Mouse (Mus musculus) stomach, postnatal 0 days (tissue): Measurements from ENCODE around the gene Srp54c. TPM values are rescaled to one million over a fixed set of nuclear protein-coding genes. Genes with fewer than 3 reads are reported as not detected.
A peak's percentile ranks its signal among the peaks of the same experiment; 100 is the strongest.

Source experiments
- ATAC-seq: fragments of 200-750 bp; cut with Nextera tagmentation; 2 replicates; pipeline ENCODE4 v1.8.0; 2017; ENCODE audit not compliant: low FRiP score, low TSS enrichment
- DNase-seq: peaks from one replicate; pipeline ENCODE4 v3.0.0-alpha.2; 2016; ENCODE audit warnings: low spot score
- H3K27ac ChIP-seq: fragments of 300-500 bp; sonication (generic); replicated peaks from 2 replicates; pipeline ENCODE4 v1.5.1; 2014; ENCODE audit warnings: mild to moderate bottlenecking, control low read depth
- H3K27me3 ChIP-seq: fragments of 300-500 bp; sonication (generic); 2 replicates; pipeline ENCODE4 v1.6.1; 2014; ENCODE audit warnings: low read length; ENCODE audit not compliant: control insufficient read depth, insufficient read depth
- H3K36me3 ChIP-seq: fragments of 300-500 bp; sonication (generic); 2 replicates; pipeline ENCODE4 v1.6.1; 2014; ENCODE audit warnings: low read length, mixed read lengths; ENCODE audit not compliant: control insufficient read depth, insufficient read depth
- H3K4me1 ChIP-seq: fragments of 300-500 bp; sonication (generic); replicated peaks from 2 replicates; pipeline ENCODE4 v1.6.1; 2014; ENCODE audit warnings: antibody characterized with exemption; ENCODE audit not compliant: control insufficient read depth, insufficient read depth
- H3K4me2 ChIP-seq: fragments of 300-500 bp; sonication (generic); replicated peaks from 2 replicates; pipeline ENCODE4 v1.6.1; 2014; ENCODE audit warnings: low read depth, mild to moderate bottlenecking, control low read depth, moderate library complexity
- H3K4me3 ChIP-seq: fragments of 300-500 bp; sonication (generic); 2 replicates; pipeline ENCODE4 v1.5.1; 2014; ENCODE audit warnings: low read depth, low read length, control low read depth
- H3K9ac ChIP-seq: fragments of 300-500 bp; sonication (generic); 2 replicates; pipeline ENCODE4 v1.6.1; 2014; ENCODE audit warnings: mild to moderate bottlenecking, low read length, control low read depth, mixed read lengths
- H3K9me3 ChIP-seq: fragments of 300-500 bp; sonication (generic); 2 replicates; pipeline ENCODE4 v1.6.1; 2016; ENCODE audit warnings: low read length; ENCODE audit not compliant: control insufficient read depth
- CTCF ChIP-seq: IDR thresholded peaks from 2 replicates; pipeline ENCODE4 v1.5.1; 2016; ENCODE audit warnings: antibody characterized with exemption, low read depth, mild to moderate bottlenecking, moderate library complexity
- EP300 ChIP-seq: optimal IDR thresholded peaks from 2 replicates; pipeline ENCODE3; 2016; ENCODE audit warnings: antibody characterized with exemption
- WGBS: fragments of 180-500 bp; shearing (Covaris S2); extraction: QIAGEN DNeasy Blood & Tissue Kit; methylation state at CpG from one replicate; pipeline ENCODE4 v1.1.7; 2014; 5-methylcytosine and 5-hydroxymethylcytosine counted together
- polyA plus RNA-seq: library from polyadenylated mRNA; unstranded; fragments of >200 nt; fragmentation: Nextera tagmentation; extraction: Ambion mirVana; gene quantifications from 2 replicates; pipeline ENCODE4 v1.2.1, GENCODE M21; 2015

The Srp54c gene
- polyA plus RNA-seq, 1 experiment from 2014 or later, result 61.4 TPM

GRCm38 (mm10) chr12:55309501-55309900 is 79.5 kb downstream of the Srp54c start:
- Histone ChIP-seq H3K27me3 (no peaks in the 10 kb centered on the region), H3K27ac (no peak overlapping the region), H3K4me2 (no peak overlapping the region), H3K9me3 (no peaks in the 10 kb centered on the region), H3K9ac (no peak overlapping the region), H3K4me3 (no peak overlapping the region), H3K36me3 (no peaks in the 10 kb centered on the region), H3K4me1 (no peaks in the 10 kb centered on the region)
- TF ChIP-seq CTCF, result no peak
- no peak for TF ChIP-seq EP300
- DNase-seq (no peak), ATAC-seq (peak; percentile 17; the same call in 1 of the 2 replicates)
- WGBS, result 76% methylated on average over 8 of the region's 8 CpGs

DNA sequence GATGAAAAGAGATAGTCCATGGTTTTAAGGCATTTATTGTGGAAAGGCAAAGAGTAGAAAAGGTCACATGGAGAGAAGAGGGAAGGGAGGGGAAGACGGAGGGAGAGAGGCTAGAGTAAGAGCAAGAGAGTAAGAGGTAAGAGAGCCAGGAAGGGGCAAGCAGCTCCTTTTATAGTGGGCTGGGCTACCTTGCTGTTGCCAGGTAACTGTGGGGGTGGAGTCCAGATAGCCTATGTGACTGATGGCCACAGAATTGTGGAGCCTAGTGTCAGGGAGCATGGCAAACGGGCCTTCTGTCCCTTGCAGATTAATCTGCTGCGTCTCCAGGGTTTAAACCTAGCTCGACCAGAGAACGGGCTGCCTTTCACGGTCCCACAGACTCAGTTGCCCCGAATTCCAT is 81.9 kb downstream of the Srp54c start:
- H3K36me3 ChIP-seq, result no peaks in the 10 kb centered on the region
- H3K9me3 ChIP-seq, result no peaks in the 10 kb centered on the region
- no peak overlapping the region for H3K9ac ChIP-seq
- H3K4me1 ChIP-seq, result no peaks in the 10 kb centered on the region
- no peak overlapping the region for H3K27ac ChIP-seq
- DNase-seq (no peak), ATAC-seq (no peak)
- 86% methylated on average over 7 of the region's 7 CpGs for WGBS
- H3K27me3 ChIP-seq, result no peaks in the 10 kb centered on the region
- H3K4me3 ChIP-seq, result no peak overlapping the region
- H3K4me2 ChIP-seq, result no peak overlapping the region
- TF ChIP-seq EP300 (no peak), CTCF (no peak)

Other genes starting within 250 kb of the Srp54c start
- gene Gm20403, start 243.6 kb upstream of the Srp54c start, polyA plus RNA-seq, result 0.64 and 0.80 TPM in 2 replicates
- gene Baz1a, start 215.8 kb upstream of the Srp54c start, polyA plus RNA-seq, result 13.0 and 14.0 TPM in 2 replicates
- gene 2700097O09Rik, start 150.1 kb upstream of the Srp54c start, polyA plus RNA-seq, result 9.8 and 11.2 TPM in 2 replicates
- 123 and 124 TPM in 2 replicates for gene Srp54a, start 149.9 kb upstream of the Srp54c start, polyA plus RNA-seq
- gene Fam177a, start 105.7 kb upstream of the Srp54c start, polyA plus RNA-seq, result 28.1 and 30.2 TPM in 2 replicates
- gene Srp54b, start 75.1 kb upstream of the Srp54c start, polyA plus RNA-seq, result 43.6 and 44.8 TPM in 2 replicates
- gene 1700047I17Rik2, start 30.6 kb upstream of the Srp54c start, polyA plus RNA-seq, result not detected in 2 replicates
- gene 1110008L16Rik, start 69.4 kb downstream of the Srp54c start, polyA plus RNA-seq, result 30.0 and 30.2 TPM in 2 replicates
- gene Ppp2r3c, start 72.8 kb downstream of the Srp54c start, polyA plus RNA-seq, result 7.2 and 8.0 TPM in 2 replicates
- 357 and 358 TPM in 2 replicates for gene Psma6, start 154.1 kb downstream of the Srp54c start, polyA plus RNA-seq